Mouse (Mus musculus) layer of hippocampus, adult 9-11 months (tissue): ENCODE measurements around the gene Cd40.

Source experiments
- DNase-seq: peaks from one replicate; pipeline ENCODE4 v3.0.0; 2022

Cd40 gene

GRCm38 (mm10) chr2:165054888-165055852 lies at the start of gene Cd40:
Gene Cd40 (plus strand): TSS chr2:165055627.
- no peak for DNase-seq

DNA sequence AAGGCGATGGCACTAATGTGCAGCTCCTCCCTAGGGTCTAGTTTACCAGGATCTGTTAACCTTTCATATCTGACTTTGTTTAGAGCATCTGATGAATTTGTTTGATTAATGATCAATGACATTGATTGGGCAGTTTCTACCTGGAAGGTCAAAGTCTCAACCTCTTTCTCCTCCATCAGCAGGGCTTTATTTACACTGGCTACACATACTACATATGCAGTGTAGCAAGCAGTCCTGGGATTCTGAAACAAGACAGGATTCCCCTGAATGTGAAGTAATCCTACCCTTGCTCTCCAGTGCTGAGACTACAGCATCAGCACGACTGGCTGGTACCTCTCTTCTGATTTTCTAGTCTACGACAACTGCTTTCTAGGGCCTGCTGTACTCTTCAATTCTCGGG lies 48.6 kb upstream of the Cd40 start:
- no peak for DNase-seq

GRCm38 (mm10) chr2:165007986-165008385 lies 47.4 kb upstream of the Cd40 start:
- DNase-seq = no peak

GRCm38 (mm10) chr2:165009161-165009560 lies 46.3 kb upstream of the Cd40 start:
- no peak for DNase-seq

- no peak for DNase-seq
Measured at GRCm38 (mm10) chr2:165009581-165009980, 45.8 kb upstream of the Cd40 start.

DNA sequence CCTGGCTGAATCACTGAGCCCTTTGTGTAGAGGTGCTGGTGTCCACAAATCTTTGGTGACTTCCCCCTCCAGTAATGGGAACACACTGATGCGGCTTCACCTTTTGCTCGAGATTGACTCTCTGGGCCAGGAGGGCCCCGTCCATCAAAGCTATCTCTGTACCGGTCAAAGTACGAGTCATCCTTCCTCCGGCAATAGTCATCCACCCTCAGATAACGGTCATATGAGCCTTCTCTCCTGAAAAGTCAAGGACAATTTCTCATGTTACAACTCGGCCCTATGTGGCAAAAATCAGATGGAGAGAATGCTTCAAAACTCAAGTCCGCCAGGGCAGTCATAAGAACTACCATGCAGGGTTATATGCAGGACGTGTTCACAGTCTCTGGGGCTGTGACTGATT lies 45.1 kb upstream of the Cd40 start:
- DNase-seq = no peak

DNA sequence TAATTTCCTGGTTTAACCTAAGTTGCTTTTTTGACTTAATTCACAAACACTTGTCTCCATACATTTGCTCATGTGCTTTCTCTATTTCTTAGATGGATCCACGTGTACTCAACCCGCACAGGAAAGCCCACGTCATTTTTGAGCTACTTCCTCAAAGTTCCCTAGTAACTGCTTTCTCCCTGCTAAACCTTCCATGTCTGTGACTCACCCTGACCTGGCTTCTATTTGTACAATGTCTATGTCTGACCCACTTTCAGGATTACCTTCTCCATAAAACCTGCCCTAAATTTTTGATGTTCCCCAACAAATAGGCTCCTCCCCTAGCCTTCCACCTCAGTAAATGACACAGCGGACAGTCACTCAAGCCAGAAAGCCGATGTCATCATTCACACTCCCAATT lies 40.5 kb upstream of the Cd40 start:
- DNase-seq = no peak

DNA sequence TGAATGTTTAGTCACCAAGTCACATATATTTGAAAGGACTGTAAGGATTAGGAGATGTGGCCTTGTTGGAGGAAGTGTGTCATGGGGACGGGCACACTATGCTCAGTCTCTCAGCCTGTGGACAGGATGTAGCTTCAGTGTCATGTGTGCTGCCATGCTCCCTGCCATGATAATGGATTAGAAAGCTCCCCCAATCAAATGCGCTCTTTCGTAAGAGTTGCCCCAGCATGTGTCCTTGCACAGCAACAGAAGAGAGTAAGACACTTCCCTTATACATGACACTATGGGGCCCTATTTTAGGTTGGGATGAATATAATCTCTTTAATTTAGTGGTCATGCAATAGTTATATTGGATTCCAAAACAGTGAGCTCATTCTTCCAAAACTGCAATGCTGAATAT lies 34.9 kb upstream of the Cd40 start:
- no peak for DNase-seq

GRCm38 (mm10) chr2:165027163-165027562 lies 28.3 kb upstream of the Cd40 start:
- no peak for DNase-seq

GRCm38 (mm10) chr2:165032533-165032932 lies 22.9 kb upstream of the Cd40 start:
- DNase-seq = no peak

GRCm38 (mm10) chr2:165033306-165033705 lies 22.1 kb upstream of the Cd40 start:
- no peak for DNase-seq

DNA sequence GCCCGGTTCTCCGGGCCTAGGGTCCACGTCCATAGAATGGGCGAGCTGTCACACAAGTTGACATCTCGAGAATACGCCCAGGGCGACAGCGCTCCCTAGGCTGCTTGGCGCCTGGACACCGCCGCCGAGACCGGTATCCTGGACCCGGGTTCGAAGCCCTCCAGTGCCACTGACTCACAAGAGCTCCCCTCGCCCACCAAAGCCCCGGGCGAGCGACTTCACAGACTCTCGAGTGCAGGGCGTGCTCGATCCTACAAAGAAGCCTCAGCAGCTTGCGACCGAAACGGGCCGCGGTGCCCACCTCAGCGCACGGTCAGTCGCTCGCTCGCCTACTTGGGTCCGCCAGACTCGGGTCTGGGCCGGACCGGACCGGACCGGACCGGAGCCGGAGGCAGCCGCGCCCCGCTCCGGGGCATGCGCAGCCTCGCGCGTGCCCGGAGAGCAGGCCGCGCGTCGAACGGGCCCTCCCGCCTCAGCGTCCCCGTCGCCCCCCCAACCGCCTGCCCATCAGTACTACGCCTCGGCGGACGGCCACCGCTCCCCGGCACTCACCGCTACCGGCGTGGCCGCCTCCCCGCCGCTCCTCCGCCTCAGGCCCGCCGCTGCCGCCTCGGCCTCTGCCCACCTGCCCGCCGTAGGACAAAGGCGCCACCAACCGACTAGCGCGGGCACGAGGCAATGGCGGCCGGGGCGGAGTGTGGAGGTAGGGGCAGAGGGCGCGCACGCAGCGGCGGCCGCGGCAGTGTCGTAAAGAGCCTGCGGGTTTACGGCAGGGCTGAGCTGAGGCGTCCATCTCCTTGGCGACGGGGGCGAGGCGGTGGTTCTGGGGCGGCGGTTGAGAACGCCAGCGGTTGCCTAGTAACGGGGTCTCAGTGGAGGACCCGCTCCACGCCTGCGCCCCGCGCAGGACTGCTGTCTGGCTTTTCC lies 21.0 kb upstream of the Cd40 start, which contains the start of gene Ncoa5:
Ncoa5 (minus strand) TSS at position 737 of the 927 bp plus-strand sequence.
- DNase-seq = peak; percentile 97

DNA sequence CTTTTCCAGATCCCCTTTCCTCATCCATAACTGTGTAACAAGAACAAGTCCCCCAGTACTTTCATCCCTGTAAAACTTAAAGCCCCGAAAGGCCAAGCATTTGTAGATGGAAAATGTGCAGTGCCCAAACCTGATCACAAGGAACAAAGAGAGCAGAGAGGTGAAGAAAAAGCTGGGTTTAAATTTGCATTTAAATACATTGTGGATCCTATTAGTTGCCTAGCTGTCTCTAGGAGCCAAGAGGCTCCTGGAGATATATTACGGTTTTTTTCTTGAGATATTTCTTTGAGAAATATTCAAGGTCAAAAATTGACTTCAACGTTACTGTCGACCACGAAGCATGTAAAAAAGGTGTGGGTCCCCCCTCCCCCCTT lies 20.4 kb upstream of the Cd40 start:
- DNase-seq = no peak

DNA sequence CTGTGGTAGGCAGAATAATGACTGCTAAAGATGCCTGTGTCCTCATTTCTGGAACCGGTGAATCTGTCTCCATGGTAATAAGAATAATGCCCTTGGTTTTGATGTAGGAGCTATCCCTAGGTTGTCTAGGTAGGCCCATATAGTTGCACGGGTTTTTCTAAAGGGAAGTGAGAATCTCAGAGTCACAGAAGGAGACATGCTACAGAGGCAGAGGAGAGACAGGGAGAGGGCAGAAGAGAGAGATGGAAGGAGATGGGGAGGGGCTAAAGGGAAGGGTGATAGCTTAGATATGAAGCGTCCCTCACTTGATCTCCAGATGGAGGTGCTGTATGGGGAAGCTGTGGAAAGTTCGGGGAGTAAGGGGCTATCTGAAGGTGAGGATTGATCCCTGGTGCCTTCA lies 18.0 kb upstream of the Cd40 start:
- no peak for DNase-seq

- no peak for DNase-seq
Measured at GRCm38 (mm10) chr2:165042126-165042525, 13.3 kb upstream of the Cd40 start.

- DNase-seq = no peak
Measured at GRCm38 (mm10) chr2:165043090-165043636, 12.3 kb upstream of the Cd40 start.

DNA sequence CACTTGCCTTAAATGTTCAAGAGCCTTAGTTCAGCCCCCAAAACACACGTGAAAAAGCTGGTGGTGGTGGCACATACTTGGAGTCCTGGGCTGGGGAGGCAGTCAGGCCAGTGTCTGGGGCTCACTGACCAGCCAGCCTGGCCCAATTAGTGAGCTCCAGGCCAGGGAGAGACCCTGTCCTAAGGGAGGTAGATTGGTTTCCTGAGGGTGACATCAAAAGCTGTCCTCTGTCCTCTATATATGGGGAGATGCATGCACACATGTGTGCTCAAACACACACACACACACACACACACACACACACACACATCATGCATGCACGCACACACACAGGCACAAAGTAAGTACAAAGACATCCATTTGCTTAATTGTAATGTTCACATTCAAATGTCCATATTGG lies 11.7 kb upstream of the Cd40 start:
- DNase-seq = no peak

DNA sequence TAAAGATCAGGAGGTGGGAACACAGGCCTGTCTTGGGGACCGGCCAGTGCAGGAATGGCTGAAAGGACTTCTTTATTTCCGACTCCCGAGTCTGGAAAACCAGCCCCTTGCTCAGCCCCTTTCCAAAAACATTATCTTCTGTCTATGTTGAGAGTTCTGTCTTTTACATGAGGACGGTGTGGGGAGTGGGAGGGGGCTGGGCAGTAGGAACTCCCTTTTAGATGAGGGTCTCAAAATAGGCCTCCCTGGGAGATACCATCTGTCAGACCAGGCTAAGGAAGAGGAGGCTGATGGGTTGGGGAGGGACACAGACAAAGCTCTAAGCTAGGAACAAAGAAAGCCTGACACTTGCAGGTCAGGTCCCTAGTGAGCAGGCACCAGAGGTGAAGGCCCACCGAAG lies 6.4 kb upstream of the Cd40 start:
- DNase-seq = no peak

GRCm38 (mm10) chr2:165050826-165051548 lies 4.4 kb upstream of the Cd40 start:
- DNase-seq = no peak

DNA sequence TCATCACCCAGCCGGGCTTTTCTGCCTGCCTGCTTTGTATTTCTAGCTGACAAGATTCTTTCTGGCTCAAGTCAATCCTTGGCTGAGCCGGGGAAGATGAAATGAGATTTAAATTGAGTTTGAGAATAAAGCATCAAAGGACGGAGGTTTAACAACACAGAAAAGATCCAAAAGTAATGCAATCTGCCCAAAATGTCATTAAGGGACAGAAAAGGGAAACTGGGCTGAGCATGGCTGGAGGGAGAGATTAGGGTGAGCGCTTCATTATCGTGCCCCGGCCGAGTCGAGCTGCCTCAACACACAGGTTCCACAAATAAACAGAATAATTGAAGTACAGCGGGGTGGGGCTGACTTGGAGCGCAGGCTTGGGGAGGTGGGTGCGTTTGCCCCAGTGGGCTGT lies 3.9 kb upstream of the Cd40 start:
- DNase-seq = no peak

DNA sequence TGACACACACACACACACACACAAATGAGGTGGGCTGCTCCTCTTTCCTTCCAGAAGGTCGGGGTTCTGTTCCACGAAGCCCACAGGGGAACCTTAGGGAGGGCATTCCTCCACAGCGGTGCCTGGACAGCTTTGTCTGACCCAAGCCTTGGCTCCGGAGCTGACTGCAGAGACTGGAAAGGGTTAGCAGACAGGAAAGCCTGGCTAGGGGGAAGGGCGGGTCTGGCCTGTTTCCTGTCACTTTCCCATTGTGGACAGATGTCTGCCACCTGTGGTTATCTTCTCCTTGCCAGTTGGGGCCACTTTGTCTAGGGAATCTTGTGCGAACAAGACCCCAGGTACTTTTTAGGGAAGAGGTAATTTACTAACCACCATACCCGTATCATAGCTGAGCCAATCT lies 478 bp downstream of the Cd40 start:
- DNase-seq = no peak

- no peak for DNase-seq
Measured at GRCm38 (mm10) chr2:165056377-165057085, 1.1 kb downstream of the Cd40 start.
